Mouse (Mus musculus) erythroblast, embryonic 14.5 days (primary cell): Measurements from ENCODE around the gene Trim63.

Source experiments
- GATA1 ChIP-seq: IDR thresholded peaks from 2 replicates; pipeline ENCODE4 v1.6.1; 2012; ENCODE audit warnings: low read length, inconsistent platforms, mixed read lengths
- TAL1 ChIP-seq: IDR thresholded peaks from 3 replicates; pipeline ENCODE4 v1.6.1; 2012; ENCODE audit warnings: low read length, inconsistent platforms, mixed read lengths

DNA sequence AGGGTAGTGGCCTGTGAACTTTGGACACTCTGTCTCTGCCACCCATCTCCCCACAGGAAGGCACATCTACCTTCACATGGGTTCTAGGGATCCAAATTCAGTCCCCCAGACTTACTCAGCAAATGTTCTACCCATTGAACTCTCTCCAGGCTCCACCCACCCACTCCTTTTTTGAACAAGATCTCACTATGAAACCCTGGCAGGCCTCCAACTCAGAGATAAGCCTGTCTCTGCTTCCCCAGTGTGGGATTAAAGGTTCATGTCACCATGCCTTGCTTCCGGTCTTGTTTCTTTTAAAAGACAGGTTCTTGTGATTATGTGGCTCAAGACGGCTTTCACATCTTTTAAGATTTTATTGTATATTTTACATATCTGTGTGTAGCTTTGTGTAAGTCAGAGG is 30.0 kb upstream of the Trim63 start:
- no peak for TF ChIP-seq GATA1
- TF ChIP-seq TAL1, result no peak
